In genomic region chr4:129382029-129382428, GRCm38 (mm10) we compare ENCODE assay signal across 26 mouse cellular contexts. TPM values are rescaled to one million over a fixed set of nuclear protein-coding genes. Genes with fewer than 3 reads are reported as not detected.
A peak's percentile ranks its signal among the peaks of the same experiment; 100 is the strongest.
DNase-seq lines count a peak whose midpoint lies in the region; TF ChIP-seq lines count a peak whose summit lies in the region.
"Had no signal": no experiment of that assay in that cellular context is flagged by ENCODE, and none has a peak within 500 bp of the region (broad histone marks: within the 10 kb centered on the region; RNA-seq: fewer than 3 reads in every experiment).

No protein-coding gene starts in this region.

- no peak for TF ChIP-seq EP300 in heart, adult 2 months (IDR thresholded peaks at IDR 0.05; ENCODE audit: insufficient read depth, low read depth, low read length)

- TF ChIP-seq POLR2A in heart, adult 2 months (IDR thresholded peaks at IDR 0.05; ENCODE audit: insufficient read depth, low read depth, low read length) = no peak

- peak overlapping the region; percentile 12 for H3K27ac ChIP-seq in heart, adult 2 months
- H3K27ac ChIP-seq: embryonic facial prominence, embryonic 15.5 days; heart, embryonic 13.5 days; hindbrain, embryonic 14.5 days; limb, embryonic 13.5 days; liver, embryonic 12.5 days; midbrain, embryonic 13.5 days had no signal

- no peaks in the 10 kb centered on the region for H3K27me3 ChIP-seq in heart, adult 2 months (ENCODE audit: control insufficient read depth, insufficient read depth, low read length)

- 77% methylated on average over 9 of the region's 9 CpGs for WGBS in heart, adult 2 months

- H3K4me3 ChIP-seq in heart, adult 2 months = no peak overlapping the region
- H3K4me3 ChIP-seq: embryonic facial prominence, embryonic 15.5 days; heart, embryonic 13.5 days; limb, embryonic 13.5 days; liver, embryonic 12.5 days; megakaryocyte, embryonic 14.5 days; midbrain, embryonic 13.5 days had no signal

- no peak overlapping the region for H3K9ac ChIP-seq in heart, adult 2 months (ENCODE audit: low read depth, low read length)
- H3K9ac ChIP-seq: embryonic facial prominence, embryonic 15.5 days; heart, embryonic 13.5 days; hindbrain, embryonic 14.5 days; limb, embryonic 13.5 days; liver, embryonic 12.5 days; midbrain, embryonic 13.5 days had no signal

- H3K79me2 ChIP-seq in heart, adult 2 months (replicated peaks; ENCODE audit: control insufficient read depth, insufficient read depth, low read length) = no peaks in the 10 kb centered on the region

- peaks cover 3% of the 10 kb centered on the region; the same call in 1 of the 2 replicates for H3K4me1 ChIP-seq in heart, adult 2 months (ENCODE audit: control insufficient read depth, insufficient read depth, low read length)
- H3K4me1 ChIP-seq: embryonic facial prominence, embryonic 15.5 days; limb, embryonic 13.5 days had no signal

- intact Hi-C loops in heart, adult 2 months (cut with DNase I) = no loop called here

- TF ChIP-seq CTCF in heart, adult 2 months (IDR thresholded peaks at IDR 0.05) = no peak

- no peaks in the 10 kb centered on the region for H3K36me3 ChIP-seq in heart, adult 2 months (ENCODE audit: control insufficient read depth, insufficient read depth, low read length)
- H3K36me3 ChIP-seq: embryonic facial prominence, embryonic 15.5 days; heart, embryonic 13.5 days; limb, embryonic 13.5 days; liver, embryonic 12.5 days; midbrain, embryonic 13.5 days had no signal

- no peak for DNase-seq in heart, adult 2 months
- no peak for DNase-seq in heart, adult 11 months
- peak; percentile 20 for DNase-seq in retina, postnatal 1 day
- DNase-seq in retina, embryonic 14.5 days (ENCODE audit: low spot score) = no peak
- DNase-seq in NIH3T3 (ENCODE audit: low read depth) = peak; percentile 22
- no peak for DNase-seq in right cerebral cortex, postnatal 14 days
- DNase-seq in cerebellum, adult 11 months = no peak
- DNase-seq: adrenal gland, postnatal 36 days; cerebellum, adult 9-11 months; gastrocnemius, postnatal 10 days; kidney, adult 18-20 months; layer of hippocampus, adult 9-11 months; lung, adult 2 months; lung, postnatal 36 days; thymus, adult 18-20 months; thymus, postnatal 36 days had no signal

RNA-seq across cellular contexts. Expression of gene Zbtb8a, which starts 4.1 kb away (rescaled TPM):
- 1 to 10 TPM; 2.5 to 3.5 TPM for total RNA-seq in heart, adult 2 months (2021)
- 3.2 and 5.5 TPM in 2 replicates for polyA plus RNA-seq in heart, adult 2 months (2012; rRNA removed)

RNA-seq across cellular contexts. Expression of gene Zbtb8os, which starts 46.5 kb away (rescaled TPM):
- 10 to 100 TPM; 19.5 to 27.2 TPM for total RNA-seq in heart, adult 2 months (2021)
- 9.1 and 13.0 TPM in 2 replicates for polyA plus RNA-seq in heart, adult 2 months (2012; rRNA removed)

RNA-seq across cellular contexts. Expression of gene Rbbp4, which starts 46.9 kb away (rescaled TPM):
- 10 to 100 TPM; 67.0 to 70.7 TPM for total RNA-seq in heart, adult 2 months (2021)
- polyA plus RNA-seq in heart, adult 2 months (2012; rRNA removed) = 16.8 and 34.5 TPM in 2 replicates

RNA-seq across cellular contexts. Expression of gene Zbtb8b, which starts 58.6 kb away (rescaled TPM):
- under 1 TPM; 0.07 to 0.10 TPM for total RNA-seq in heart, adult 2 months (2021)
- 0.08 and 0.09 TPM in 2 replicates for polyA plus RNA-seq in heart, adult 2 months (2012; rRNA removed)
- total RNA-seq: common myeloid progenitor, adult 5-6 weeks; gastrocnemius, postnatal 10 days; heart, postnatal 36 days had no signal
- polyA plus RNA-seq: inflammation-experienced regulatory T-cells, adult 6 months had no signal

Comparison
In these comparisons a context has a peak if more than half of its experiments do, and no peak if none do; other contexts are left out.
1. DNase-seq: peak in retina, postnatal 1 day (single experiment) and NIH3T3 (single experiment); none in heart, adult 2 months (0 of 2), heart, adult 11 months (single experiment), retina, embryonic 14.5 days (single experiment), right cerebral cortex, postnatal 14 days (single experiment) and cerebellum, adult 11 months (single experiment).